Mouse (Mus musculus) thymus, postnatal 0 days (tissue): Measurements from ENCODE around the gene Ogg1. TPM values are rescaled to one million over a fixed set of nuclear protein-coding genes. Genes with fewer than 3 reads are reported as not detected.

Experiments
- DNase-seq: peaks from one replicate; pipeline ENCODE4 v3.0.0-alpha.2; 2015; ENCODE audit warnings: low spot score
- polyA plus RNA-seq: library from polyadenylated mRNA; unstranded; fragments of >200 nt; fragmentation: Nextera tagmentation; extraction: Ambion mirVana; gene quantifications from 2 replicates; pipeline ENCODE4 v1.2.1, GENCODE M21; 2015

Ogg1 gene
- polyA plus RNA-seq = 14.1 and 14.3 TPM in 2 replicates

DNA sequence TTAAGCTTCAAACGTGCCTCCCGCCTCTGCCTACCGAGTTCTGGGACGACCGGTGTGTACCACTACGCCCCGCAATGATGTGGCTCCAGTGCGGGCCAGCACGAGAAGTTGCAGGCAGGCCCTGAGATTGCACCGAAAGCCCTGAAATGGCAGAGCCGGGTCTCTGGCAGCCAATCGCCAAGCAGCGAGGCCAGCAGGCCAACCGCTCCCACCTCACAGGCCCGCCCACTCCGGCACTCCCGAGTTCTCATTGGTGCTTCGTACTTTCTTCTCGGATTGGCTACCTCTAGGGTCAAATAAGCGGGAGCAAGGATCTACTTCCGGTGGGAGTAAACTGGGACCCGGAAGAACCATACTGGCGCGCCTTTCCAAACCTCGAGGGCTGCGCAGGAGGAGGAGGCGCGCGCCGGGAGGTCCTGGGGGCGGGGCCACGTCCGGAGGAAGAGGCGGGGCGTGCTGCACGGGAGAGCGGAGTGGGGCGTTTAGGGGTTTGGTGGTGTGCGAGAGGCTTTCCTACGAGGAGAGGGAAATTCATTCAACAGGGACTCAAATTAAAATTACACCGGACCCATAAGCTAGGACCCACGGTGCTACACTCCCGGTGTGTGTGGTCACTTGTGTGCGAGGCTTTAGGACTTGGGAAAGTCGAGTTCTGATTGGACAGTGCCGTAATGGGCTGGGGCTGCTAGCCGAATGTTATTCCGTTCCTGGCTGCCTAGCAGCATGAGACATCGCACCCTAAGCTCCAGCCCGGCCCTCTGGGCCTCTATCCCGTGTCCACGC, at the start of gene Ogg1:
Gene Ogg1 (plus strand): TSS at position 440 of the 783 bp plus-strand sequence.
- DNase-seq = peak; percentile 99

DNA sequence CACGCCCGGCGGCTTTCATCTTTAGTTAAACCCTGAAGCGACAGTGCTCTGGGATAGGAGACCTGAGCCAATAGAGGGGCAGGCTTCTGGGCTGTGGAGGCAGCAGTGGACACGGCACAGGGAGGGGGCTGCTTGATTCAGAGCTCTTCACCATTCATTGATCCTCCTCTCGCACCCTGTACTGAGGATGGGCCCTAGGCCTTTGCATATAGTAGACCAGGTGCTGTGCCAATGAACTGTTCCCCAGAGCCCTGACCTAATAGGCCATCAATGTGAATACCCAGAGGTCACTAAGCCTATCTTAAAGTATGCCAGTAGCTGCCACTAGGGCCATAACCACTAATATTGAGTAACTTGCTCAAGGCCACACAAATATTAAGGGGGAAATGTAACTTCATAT, 45.1 kb upstream of the Ogg1 start:
- DNase-seq = no peak

DNA sequence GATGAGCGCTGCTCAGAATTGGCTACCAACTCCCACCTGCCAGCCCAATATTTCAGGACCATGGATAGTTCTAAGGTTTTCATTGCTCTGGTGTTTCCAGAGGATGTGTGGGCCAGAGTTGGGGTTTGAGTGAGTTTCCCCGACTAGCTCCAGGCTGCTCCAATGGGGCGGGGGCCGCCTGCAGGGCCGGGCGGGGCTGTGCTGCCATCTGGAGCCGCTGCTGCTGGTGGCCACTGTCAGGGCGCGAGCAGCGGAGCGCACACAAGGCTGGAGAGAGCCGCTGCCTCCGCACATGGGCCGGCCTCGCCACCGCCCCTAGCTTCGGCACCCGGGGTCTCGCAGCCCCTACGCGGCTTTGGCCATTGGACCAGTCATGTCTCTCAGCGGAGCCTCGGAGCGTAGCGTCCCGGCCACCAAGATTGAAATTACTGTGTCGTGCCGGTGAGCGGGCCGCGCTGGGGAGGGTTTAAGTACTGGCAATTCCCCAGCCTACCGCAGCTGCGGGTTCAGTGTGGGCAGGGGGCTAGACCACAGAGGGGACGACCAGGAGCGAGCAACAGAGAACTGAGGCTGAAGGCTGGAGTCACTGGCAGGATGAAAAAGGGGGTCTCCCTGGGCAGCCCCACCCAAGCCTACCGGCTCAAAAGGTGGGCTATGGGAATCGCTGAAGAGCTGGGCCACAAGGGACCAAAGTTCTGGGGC, 44.5 kb upstream of the Ogg1 start, which contains the start of gene Cpne9:
Gene Cpne9 (plus strand): TSS at position 207 of the 702 bp plus-strand sequence.
- DNase-seq = peak; percentile 22

DNA sequence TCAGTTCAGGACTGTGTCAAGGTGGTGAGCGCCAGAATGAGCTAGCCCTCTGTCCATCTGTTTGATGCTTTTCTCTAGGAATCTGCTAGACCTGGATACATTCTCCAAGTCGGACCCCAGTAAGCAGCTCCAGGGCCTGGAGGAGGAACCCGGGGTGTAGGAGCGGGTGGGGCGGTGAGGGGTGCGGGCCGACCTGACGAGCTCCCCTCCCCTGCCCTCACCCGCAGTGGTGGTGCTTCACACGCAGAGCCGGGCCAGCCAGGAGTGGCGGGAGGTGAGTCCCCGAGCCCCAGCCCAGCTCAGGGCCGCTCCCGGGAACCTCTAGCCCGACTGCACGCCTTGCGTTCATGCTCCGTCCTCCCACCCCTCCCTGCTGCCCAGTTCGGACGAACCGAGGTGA, 43.8 kb upstream of the Ogg1 start:
- DNase-seq = no peak

DNA sequence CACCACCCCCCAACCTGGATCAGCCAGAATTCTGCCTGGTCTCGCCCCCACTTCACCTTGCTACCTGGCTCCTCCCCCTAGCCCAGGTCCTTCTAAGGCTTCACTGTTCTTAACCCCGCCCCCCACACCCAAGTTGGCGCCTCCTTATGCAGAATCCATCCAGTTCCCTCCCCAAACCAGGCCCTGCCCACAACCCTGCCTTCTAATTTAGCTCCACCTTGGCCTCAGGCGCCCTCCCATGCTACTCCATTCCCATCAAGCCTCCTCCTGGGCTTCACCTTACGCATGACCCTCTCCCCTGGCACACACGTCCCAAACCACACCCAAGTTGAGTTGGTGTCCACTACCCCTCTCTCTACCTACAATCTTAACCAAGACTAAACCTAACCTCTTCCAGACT, 43.3 kb upstream of the Ogg1 start:
- no peak for DNase-seq

DNA sequence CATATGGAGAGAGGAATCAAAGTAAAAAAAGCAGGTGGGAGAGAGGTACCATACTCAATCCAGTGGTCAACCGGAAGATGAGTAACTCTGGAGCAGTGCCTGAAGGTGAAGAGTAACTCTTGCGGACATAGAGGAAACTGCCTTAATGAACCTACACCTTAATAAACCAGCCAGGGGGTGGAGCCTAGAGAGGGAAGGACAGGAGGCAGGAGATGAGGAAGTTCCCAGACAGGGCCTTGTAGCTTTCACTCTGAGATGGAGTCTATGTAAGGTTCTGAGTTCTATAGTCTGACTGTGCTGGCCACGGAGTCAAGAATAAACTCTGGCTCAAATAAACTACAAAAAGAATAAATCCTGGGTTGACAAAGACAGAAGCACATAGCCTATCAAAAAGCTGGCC, 41.8 kb upstream of the Ogg1 start:
- no peak for DNase-seq

DNA sequence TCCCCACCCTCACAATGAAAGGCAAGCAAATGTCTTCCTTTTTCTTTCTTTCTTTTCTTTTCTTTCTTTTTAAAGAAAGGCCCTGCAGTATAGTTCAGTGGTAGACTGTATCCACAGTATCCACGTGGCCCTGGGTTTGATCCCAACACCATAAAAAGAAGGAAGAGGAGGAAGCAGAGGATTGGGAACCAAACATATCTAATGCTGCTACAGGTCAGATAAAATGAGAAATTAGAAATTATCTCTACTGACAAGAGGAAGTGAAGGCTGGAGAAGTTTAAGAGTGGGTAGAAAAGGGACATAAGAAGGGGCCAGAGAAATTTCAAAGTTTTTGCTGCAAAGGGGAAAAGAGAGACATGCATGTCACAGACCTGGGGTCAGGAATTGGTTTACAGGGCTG, 40.5 kb upstream of the Ogg1 start:
- DNase-seq = no peak

DNA sequence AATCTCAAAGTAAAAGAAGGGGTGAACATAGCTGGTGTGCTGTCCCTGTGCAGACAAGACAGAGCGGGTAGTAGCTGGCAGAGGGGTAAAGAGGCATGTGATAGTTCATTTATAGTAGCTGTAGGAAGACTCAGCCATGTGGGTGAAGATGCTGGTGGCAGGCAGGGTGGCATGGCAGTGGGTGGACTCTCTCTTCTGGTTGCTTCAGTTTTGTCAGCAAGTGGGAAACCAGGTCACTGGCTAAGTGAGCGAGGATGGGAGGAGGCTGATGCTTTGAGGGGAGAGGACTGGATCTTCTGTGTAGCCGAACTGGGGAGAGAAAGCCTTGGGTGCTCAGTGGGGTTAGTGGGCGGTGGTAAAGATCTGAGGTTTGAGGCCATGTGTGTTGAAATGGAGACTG, 39.5 kb upstream of the Ogg1 start:
- no peak for DNase-seq

DNA sequence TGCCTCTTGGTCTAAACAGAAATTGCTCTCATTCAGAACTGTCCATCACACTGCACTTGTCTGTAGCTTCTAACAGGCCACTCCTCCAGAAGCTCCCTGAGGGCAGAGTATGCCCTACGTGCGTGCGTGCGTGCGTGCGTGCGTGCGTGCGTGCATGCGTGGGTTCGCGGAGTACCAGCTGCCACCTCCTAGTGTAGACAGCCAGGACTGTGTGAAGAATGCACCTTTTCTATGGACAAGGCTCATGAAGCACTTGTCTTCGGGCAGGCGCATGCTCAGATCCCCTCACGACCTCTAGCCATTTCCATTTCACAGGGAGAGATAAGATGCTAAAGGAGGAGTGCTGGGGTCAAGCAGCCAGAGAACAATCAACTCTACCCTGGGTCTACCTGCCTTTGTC, 37.4 kb upstream of the Ogg1 start:
- no peak for DNase-seq

DNA sequence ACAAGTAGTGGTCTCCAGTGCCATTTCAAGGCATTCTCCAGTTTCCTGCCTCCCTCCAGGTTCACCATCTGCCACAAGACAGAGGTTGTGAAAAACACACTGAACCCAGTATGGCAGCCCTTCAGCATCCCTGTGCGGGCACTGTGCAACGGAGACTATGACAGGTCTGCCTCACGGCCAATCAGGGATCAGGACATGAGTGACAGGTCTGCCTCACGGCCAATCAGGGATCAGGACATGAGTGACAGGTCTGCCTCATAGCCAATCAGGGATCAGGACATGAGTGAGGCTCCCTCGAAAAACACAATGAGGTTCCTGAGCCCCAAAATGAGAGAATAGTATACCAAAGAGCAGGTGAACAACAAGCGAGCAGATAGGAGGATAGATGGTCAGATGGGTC, 36.4 kb upstream of the Ogg1 start:
- no peak for DNase-seq

DNA sequence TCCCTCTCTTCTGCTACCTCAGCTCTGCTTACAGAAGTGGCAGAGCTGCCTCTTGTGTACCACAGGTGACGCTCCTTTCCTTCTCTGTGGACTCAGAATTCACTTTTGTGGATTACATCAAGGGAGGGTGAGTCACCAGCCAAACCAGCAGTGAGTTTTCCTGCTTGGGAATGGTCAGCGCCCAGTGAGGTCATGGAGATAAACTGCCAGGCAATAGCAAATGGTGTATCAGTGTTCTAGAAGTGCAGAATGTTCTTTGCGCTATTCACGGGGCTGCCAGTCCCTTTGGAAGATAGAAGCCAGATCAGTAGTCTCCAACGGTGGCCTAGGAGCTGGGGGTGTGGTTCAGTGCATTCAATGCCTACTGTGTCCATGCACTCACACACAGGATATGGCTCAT, 33.8 kb upstream of the Ogg1 start:
- DNase-seq = no peak

DNA sequence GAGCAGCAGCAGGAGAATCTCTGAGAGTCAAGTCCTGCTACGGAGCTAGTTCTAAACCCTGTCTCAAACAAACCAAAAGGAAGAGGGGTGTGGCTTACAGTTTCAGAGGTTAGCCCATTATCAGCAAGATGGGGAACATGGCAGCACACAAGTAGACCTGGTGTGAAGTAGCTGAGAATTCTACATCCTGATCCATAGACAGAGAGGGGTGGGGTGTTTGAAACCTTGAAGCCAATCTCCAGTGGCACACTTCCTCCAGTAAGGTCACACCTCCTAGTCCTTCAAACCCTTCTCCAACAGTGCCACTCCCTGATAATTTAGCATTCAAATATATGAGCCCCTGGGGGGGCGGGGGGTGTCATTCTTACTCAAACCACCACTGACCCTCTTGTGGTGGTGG, 30.7 kb upstream of the Ogg1 start:
- no peak for DNase-seq

DNA sequence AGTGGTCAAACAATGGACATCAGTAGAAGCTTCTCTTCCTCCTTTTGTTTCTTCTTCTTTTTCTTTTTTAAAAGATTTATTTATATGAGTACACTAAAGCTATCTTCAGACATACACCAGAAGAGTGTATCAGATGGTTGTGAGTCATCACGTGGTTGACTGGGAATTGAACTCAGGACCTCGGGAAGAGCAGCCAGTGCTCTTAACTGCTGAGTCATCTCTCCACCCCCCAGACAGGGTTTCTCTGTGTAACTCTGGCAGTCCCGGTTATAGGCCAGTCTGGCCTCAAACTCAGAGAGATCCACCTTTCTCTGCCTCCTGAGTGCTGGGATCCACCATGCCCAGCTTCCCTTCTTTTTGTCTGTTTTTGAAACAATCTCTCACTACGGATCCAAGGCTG, 30.1 kb upstream of the Ogg1 start:
- no peak for DNase-seq

DNA sequence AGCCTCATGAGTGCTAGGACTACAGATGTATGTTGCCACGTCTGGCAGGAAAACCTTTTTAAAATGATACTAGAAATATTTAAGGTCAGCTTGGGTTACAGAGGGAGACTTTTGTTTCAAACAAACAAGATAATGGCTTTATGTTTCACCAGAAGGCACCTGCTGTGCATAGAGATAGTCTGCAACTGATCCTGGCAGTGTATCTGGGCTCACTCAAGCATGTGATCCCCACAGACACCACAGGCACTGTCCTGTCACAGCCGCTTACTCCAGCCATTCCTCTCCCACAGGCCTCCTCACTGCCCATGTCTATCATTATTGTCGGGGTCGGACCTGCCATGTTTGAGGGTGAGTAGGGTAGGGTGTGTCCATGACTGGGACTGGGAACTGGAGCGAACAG, 25.4 kb upstream of the Ogg1 start:
- no peak for DNase-seq

DNA sequence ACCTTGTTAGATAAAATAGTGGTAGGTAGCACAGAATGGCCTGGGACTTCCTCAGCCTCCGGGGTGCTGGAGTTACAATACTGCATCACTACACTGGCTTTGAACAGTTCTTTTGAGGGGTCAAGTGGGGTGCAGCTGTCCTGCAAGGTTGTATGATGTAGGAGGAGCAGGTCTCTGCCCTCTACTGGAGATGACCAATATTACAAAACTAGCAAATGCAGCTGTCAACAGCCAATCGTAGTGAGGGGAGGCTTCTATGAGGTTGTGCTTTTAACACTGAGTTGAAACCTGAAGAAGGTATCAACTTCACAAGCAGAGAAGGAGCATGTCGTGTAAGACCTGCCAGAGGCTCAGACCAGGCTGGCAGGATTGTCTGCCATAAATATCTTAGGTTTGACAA, 24.5 kb upstream of the Ogg1 start:
- DNase-seq = peak; percentile 69

DNA sequence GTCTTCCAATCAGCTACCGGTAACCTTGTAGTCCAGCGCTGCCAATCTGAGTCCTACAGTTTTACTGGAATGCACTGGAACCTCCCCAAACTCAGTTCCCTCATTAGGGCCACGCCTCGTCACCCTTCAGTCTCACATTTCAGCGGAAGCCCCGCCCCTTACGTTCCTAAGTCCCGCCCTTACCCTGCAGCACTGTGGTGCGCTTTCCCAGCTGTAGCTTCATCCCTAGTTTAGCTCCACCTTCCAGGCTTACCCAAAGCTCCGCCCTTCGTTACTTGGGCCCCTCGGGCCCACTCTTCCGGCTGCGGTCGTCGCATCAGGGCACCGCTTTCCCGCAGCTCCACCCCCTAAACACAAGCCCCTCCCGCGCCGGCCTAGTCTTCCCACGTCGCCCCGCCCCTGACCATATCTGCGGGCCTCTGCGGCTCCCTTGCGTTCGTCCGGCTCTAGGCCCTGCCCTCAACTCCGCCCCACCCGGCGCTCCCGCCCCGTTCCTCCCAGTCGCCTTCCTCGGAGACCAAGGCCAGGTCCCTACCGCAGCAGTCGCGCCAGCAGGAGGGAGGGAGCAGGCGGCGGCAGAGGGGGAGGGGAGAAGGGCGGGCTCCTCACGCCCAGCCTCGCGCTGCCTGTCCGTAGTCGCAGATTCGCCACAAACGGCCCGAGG, 20.3 kb upstream of the Ogg1 start:
- DNase-seq = peak; percentile 100

DNA sequence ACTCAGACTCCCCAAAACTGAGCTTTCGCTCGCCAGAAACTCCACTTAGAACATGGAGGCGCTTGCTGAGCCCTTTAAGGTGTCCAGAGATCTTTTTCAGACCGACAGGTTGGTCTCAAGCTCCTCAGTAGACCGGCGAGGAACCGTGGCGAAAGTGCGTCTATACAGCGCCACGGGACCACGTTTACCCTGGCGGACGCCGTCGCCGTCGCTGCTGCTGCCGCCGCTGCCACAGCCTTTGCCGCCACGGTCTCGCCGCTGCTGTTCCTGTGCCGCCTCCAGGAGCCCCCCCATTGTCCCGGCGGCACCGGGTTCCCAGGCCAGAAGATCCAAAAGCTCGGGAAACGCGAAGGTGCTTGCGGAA, 19.8 kb upstream of the Ogg1 start, which contains the start of gene Brpf1:
Gene Brpf1 (plus strand): TSS at position 152 of the 364 bp plus-strand sequence.
- DNase-seq = no peak

DNA sequence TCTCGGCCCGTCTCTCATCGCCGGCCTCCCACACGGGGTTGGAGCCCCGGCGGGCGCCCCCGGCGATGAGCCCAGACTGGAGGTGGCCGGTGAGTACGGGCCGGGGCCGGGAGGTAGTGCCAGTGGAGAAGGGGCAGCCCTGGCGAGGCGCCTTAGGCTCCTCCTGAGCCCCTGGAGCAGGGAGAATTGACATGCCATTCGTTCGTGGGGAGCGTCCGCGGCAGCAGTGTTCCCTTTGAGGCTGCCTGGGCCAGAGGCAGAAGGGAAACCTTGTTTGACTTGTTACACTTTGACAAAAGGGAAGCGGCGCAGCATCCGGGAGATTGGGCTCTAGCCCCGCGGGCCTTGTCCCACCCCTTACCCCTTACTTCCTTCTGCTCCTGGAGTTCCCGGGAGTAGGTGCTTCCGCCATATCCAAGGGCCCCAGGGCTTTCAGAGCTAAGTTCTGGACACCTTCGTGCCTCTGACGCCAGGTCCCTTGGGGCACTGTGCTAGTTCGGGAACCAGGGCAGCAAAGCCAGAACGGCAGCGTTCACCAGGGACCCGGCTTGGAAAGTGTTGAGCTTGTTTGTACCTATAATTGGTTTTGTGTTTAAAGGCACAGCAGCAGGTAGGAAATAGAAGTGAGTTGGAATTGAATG, 19.2 kb upstream of the Ogg1 start:
- peak; percentile 58 for DNase-seq

DNA sequence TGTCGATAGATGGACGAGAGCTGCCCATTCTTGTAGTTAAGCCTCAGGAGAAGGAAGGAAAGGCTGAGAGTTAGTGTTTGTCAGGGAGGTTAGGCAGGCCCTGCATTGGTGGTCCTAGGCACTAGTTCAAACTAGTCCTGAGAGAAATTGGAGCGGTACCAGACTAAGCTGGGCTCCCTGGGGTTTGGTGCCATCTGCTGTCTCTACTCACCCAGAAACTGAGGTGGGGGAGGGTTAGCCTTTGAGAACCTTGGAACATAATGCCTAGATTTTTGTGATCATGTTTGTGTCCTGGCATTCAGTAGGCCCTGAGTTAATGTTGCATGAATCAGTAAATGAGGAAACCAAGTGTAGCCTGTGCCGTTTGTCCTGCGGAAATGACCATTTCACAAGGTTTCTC, 18.6 kb upstream of the Ogg1 start:
- peak; percentile 19 for DNase-seq

DNA sequence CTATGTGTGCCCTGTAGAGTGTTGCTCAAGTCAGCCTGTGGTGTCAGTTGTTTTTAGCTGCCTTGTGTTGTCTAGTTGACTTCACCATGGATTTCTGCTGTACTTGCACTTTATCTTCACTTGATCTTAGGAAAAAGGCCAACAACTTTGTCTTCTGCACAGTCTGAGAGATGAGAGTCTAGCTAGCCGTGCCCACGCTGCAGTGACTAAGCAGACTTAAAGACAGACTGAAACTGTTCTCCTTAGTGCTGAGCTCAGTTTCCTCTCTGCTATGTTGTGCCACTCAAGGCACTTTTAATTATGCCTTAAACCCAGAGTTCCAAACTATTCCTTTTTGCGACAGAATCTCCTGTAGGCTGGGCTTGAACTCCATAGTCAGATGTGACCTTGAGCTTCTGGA, 10.8 kb upstream of the Ogg1 start:
- no peak for DNase-seq

DNA sequence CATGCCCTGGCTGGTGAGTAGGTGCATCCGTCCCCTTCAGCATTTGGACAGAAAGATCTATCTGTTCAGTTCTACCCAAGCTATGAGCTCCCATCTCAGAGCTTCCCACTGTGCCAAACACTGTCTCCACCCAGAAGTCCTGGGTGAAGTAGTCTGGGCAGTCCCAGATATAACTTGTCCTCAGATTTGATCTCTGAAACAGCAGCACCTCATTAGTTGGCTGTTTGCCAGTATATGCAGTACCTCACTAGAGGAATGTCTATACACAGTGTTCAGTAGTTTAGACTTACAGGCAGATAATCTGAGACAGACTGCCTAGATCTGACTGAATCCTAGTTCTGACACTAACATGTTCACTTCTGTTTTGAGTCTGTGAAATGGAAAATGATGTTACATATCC, 2.6 kb downstream of the Ogg1 start:
- no peak for DNase-seq

DNA sequence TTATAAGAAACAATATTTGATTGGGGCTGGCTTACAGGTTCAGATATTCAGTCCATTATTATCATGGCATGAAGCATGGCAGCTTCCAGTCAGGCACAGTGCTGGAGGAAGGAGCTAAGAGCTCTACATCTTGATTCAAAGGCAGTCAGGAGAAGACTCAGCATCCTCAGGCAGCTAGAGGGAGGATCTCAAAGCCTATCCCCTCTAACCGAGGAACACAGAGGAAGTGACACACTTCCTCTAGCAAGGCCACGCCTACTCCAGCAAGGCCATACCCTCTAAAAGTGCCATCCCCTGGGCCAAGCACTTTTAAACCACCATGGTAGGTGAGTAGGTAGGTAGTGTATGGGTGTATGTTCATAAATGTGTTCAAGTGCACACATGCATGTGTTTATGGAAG, 3.8 kb downstream of the Ogg1 start:
- peak; percentile 72 for DNase-seq
